Mouse (Mus musculus): ENCODE data around the gene Kctd2. TPM values are rescaled to one million over a fixed set of nuclear protein-coding genes. Genes with fewer than 3 reads are reported as not detected.

The Kctd2 gene
- total RNA-seq, 2 experiments from 2014 or later = 22.8 to 27.3 TPM

DNA sequence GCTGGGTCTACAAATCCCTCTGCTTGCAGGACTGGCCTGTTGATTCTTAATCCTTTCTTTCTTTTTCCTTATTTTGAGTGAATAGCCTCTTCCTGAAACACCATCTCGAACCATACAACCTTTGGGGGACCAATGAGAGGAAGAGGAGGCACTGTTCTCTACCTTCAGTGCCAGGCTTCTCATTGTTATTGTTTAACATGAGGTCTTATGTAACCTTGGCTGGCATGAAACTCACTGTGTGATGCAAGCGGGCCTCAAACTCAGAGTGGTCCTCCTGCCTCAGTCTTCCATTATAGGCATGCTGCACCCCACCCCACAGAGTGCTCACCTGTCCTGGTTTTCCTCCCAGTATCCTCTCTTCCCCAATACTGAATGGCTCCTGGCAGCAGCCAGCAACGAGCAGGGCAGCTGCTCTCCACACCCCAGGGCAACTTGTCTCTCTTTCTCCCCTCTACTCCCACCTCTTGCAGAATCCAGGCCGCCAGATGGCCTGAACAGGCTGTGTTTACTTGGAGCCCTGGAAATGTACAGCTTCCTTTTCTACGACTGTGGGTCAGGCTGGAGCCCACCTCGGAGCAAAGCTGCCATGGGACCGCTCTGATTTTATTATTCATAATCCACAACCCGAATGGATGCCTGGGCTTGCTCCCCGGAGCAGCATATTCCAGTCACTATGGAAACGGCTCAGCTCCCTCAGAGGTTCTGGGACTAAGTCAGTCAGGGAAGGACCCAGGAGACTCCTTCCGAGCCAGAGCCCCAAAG lies 19.1 kb upstream of the Kctd2 start:
- DNase-seq = no peak

DNA sequence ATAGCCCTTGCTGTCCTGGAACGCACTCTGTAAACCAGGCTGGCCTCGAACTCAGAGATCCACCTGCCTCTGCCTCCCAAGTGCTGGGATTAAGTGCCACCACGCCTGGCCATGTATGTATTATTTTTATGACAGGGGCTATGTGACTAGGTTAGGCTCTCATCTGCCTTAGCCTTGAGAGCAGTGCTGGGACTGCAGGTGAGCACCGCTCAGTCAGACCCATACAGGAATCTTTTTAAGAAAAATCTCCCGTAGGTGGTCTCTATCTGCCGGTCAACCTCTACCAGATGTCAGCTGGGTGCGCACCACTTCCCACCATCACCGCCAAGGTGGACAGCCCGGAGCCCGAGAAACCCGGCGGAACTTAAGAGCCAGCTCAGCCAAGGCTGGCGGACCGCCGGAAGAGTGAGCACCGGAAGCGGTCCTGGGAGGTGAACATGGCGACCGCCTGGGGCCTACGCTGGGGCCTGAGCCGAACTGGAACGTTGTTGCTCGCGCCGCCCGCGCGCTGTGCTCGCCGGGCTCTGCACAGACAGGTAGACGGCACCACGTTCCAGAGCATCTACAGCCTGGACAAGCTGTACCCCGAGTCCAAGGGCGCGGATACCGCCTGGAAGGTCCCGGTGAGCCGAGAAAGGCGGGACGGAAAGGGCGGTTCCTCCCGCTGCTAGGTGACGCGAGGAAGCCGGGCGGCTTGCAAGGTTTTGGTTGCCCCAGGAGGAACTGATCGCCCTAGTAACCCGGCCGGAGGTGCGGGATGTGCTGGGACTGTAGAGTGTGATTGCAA lies 16.4 kb upstream of the Kctd2 start, which contains the start of gene Mrpl58:
Mrpl58 (plus strand) TSS at position 415 of the 787 bp plus-strand sequence.
- DNase-seq = peak; percentile 89

- no peak for DNase-seq
These were observed 14.2 kb upstream of the Kctd2 start for GRCm38 (mm10) chr11:115405723-115406122.

GRCm38 (mm10) chr11:115406858-115407401 lies 13.0 kb upstream of the Kctd2 start:
- no peak for DNase-seq

DNA sequence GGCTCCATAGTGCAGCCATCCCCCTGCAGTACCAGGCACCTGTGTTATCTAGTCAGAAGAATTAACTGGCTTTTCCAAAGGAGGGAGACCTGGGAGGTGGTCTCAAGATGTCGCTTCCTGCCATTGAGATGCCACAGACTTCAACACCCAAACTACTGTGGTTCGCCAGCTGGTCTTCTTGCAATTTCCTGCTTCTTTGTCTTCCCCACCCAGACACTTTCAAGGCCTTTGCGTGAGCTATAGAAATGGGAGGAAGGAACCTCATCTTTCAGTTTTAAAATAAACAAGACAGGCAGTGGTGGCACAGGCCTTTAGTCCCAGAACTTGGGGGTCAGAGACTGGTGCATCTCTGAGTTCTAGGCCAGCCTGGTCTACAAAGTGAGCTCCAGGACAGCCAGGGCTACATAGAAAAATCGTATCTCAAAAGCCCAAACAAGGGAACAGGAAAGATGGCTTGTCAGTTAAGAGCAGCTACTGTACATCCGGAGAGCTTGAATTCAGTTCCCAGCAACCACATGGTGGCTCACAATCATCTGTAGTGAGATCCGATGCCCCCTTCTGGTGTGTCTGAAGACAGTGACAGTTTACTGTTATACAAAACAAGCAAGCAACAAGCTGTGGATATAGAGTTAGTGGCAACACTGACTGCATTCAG lies 11.5 kb upstream of the Kctd2 start:
- no peak for DNase-seq

DNA sequence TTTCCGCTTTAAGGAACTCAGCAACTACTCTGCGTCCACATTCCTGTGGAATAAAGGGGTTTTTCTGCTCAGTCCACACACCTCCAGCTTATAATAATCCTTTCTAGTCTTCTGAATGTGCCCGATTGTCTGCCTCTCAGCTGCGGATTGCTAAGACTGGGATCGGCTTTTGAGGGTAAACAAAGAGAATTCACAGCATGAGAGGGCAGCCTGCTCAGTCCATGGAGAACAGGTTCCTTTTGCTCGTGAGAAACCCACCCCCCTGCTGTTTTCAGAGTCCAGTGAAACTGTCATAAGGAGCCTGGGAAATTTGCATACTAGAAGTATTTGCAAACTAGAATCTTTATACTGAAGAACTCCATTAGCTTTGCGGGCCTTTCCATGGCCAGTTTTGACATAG lies 10.4 kb upstream of the Kctd2 start:
- DNase-seq = no peak

DNA sequence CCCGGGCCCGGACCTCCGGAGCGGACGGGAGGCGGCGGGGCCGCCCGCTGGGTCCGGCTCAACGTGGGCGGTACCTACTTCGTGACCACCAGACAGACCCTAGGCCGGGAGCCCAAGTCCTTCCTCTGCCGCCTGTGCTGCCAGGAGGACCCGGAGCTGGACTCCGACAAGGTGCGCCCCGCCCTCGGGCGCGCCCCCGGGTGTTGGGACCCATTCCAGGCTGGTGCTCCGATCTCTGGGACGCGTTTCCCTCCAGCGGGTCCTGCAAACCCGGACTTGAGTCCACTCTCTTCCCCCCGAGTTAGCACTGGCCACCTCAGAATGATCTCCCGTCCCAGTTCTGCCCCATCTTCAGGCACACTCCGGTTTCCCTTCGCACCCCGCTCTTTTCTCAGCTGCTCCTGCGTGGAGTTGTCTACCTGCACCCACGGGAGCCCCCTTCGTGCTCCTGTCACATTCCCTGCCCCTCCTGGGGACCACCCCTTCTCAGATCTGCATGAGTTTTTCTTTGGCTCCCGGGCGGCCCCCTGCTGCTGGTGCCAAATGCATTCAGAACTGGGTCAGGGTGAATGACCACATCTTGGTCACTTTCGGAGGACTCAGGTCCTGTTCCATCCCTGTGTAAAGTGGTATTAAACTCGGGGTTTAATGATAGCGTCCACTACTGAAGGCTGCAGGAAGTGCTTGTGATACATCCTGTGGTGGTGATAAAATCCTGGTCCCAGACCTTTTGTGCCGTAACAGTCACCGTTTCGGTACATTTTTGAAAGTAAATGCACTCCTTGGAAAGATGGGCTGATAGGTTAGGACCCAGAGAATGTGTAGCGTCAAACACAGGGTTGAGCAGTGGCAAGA lies 635 bp downstream of the Kctd2 start:
- DNase-seq = peak; percentile 79

DNA sequence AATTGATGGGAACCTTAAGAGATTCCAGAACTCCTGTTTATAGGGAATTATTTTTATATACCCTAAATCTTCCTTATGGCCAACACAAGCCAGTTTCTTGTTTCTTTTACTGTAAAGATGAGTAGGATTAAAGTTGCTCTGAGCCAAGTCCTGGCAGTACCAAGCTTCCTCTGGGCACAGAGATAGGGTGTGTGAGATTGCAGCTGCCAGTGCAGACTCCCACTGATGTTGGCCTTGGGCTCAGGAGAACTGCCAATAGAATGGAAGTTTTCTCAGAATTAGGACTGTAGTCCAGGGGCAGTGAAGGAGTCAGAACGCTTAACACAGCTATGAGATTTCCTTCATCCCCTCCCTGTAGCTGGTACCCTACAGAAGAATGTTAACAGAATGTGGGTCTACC lies 1.4 kb downstream of the Kctd2 start:
- no peak for DNase-seq

DNA sequence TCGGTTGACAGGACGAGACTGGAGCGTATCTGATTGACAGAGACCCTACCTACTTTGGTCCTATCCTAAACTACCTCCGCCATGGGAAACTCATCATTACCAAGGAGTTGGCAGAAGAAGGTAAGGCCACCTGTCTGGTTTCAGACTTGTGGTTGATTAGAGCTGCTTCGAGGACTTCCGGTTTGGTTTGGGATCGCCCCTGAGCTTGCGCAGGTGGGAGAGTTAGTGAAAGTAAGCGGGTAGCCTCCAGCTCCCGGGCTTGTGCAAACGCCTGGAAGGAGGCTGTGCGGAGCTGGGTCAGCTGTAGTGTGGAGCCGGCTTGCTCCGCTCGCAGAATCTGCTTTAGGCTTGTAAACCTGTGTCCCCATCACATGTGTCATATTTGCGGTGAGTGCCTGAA lies 2.0 kb downstream of the Kctd2 start:
- no peak for DNase-seq

DNA sequence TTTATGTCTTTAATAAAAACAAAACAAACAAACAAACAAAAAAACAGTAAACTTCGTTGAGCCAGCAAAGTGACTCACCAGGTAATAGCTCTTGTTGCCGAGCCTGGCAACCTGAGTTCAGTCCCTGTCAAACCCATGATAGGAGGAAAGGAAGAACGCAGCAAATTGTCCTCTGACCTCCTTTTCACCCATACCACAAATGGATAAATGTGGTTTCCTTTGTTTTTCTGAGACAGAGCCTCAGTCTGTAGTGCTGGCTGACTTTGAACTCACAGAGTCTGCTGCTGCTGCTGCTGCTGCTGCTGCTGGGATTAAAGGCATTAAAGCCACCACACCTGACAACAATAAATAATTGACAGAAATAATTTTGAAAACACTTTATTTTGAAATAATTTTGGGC lies 3.2 kb downstream of the Kctd2 start:
- DNase-seq = no peak

- DNase-seq = no peak
These were observed 4.7 kb downstream of the Kctd2 start for GRCm38 (mm10) chr11:115424666-115425065.

- no peak for DNase-seq
These were observed 5.7 kb downstream of the Kctd2 start for GRCm38 (mm10) chr11:115425671-115426070.

DNA sequence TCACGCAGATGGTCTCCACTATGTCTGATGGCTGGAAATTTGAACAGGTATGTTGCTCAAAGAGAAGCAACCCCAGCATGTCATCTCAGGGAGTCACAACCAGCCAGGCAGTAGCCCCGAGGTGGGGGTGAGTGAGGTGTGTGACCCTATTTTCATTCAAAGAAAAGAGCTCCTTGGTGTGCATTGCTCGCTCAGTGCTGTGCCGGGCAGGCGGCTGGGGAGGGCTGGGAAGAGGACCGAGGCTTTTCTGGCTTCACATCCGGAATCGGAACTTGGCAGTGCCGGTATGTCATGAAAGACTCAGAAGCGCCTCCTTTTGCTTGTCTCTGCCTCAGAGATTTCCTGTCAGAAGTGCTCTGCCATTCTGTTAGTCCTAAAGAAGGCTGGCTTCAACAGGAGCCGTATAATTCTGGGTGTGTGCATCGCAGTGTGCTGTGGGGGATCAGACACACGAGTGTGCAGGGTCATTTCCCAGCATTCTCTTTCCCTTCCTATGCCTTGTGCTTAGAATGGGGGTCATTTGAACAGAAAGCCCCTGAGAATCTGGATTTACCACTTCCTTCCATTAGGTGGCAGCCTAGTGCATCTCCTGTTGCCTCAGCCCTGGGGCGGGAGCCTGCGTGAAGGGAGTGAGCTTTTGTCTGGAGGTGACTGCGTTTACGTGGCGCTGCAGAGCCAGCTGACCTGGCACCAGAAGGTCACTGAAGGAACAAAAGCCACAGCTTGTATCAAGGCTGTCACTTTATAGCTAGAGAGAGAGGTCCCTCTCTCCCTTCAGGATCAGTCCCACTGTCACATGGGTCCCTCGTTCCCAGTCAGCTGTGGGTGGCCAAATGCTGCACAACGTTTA lies 7.8 kb downstream of the Kctd2 start:
- DNase-seq = peak; percentile 83

GRCm38 (mm10) chr11:115429307-115429706 lies 9.4 kb downstream of the Kctd2 start:
- DNase-seq = no peak

GRCm38 (mm10) chr11:115430561-115430960 lies 10.6 kb downstream of the Kctd2 start:
- no peak for DNase-seq

- DNase-seq = no peak
These were observed 12.9 kb downstream of the Kctd2 start for GRCm38 (mm10) chr11:115432814-115433213.

- DNase-seq = no peak
These were observed 13.4 kb downstream of the Kctd2 start for GRCm38 (mm10) chr11:115433342-115433741.

DNA sequence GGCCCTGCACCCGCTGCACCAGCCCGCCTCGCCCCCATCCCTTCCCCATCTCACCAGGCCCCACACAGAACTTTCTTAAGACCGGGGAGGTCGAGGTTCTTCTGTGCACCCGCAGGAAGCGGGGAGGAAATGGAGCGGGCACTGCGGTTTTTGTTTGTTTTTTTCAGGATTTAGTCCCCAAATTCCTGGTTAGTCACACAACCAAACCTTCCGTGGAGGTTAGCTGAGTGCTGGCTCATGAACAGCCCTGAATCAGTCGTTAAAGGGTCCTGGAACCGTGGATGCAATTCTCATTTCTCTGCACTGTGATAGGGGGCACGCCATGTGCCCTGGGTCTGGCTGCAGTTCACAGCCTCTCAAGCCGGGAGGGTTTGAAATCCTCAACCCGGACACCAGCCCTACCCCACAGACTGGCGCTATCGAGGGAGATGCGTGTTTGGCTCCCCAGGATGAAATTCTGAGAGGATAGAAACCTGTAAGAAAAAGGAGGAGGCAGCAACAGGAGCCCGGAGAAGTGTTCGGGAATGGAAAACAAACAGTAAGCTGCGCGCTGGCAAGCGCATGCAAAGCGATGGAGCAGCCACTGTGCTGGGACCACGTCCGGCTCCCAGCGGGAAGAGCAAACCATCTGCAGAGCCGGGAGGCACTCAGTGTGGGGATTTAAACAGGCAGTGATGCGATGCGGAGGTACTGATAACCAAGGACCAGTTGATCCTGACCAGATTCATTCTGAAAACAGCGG lies 15.8 kb downstream of the Kctd2 start:
- DNase-seq = peak; percentile 51

GRCm38 (mm10) chr11:115437571-115438122 lies 17.7 kb downstream of the Kctd2 start:
- DNase-seq = no peak

DNA sequence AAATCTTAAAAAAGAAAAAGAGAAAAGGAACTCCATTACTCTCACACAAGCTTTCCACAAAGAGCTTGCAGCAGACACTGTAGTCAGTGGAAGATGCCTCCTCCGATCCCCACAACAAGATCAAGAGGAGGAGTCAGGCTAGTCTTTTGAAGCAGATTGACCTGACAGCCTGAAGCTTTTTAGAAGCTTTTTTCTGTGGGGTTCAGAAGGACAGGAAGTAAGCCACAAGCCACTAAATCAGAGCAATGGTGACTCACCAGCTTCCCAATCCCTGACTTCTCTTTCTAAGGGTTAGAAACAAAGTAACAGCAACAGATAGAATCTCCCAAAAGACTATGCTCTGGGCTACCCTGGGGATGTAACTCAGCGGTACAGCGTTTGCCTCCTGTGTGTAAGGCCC lies 19.4 kb downstream of the Kctd2 start:
- no peak for DNase-seq

Measured in heart, postnatal 4 days (tissue).